Mouse (Mus musculus) MEL (cell line): ENCODE data around the gene Pdpn. TPM values are rescaled to one million over a fixed set of nuclear protein-coding genes. Genes with fewer than 3 reads are reported as not detected.

Source experiments
- DNase-seq: peaks from one replicate; pipeline ENCODE4 v3.0.0; 2011; ENCODE audit warnings: low read depth, low spot score
- H3K27ac ChIP-seq: 2 replicates; pipeline ENCODE4 v1.5.1; 2012; ENCODE audit warnings: low read depth, mild to moderate bottlenecking, control low read depth, low read length, moderate library complexity; ENCODE audit not compliant: control insufficient read depth
- H3K27me3 ChIP-seq, 2 experiments: fragments of 150-350 bp in 1 of 2; sonication (generic) in 1 of 2; 2 replicates each; pipeline ENCODE4 v1.6.1; 2012; ENCODE audit warnings: low read length in 2 of 2, mild to moderate bottlenecking in 2 of 2, improper control_type of control experiment in 1 of 2, moderate library complexity in 1 of 2; ENCODE audit not compliant: insufficient read depth in 2 of 2, control insufficient read depth in 1 of 2
- H3K36me3 ChIP-seq, 2 experiments: 2 replicates each; pipeline ENCODE4 v1.6.1; 2012 to 2014; ENCODE audit warnings: low read length in 2 of 2, improper control_type of control experiment in 1 of 2, inconsistent platforms in 1 of 2, mild to moderate bottlenecking in 1 of 2; ENCODE audit not compliant: insufficient read depth in 2 of 2, control insufficient read depth in 1 of 2
- H3K4me1 ChIP-seq, 2 experiments: fragments of 150-350 bp in 1 of 2; sonication (generic) in 1 of 2; 2 replicates each; pipeline ENCODE4 v1.6.1; 2012; ENCODE audit warnings: low read length in 2 of 2, improper control_type of control experiment in 1 of 2, mild to moderate bottlenecking in 1 of 2; ENCODE audit not compliant: insufficient read depth in 2 of 2, control insufficient read depth in 1 of 2
- H3K4me3 ChIP-seq, 2 experiments: fragments of 150-350 bp in 1 of 2; sonication (generic) in 1 of 2; 2 replicates each; pipeline ENCODE4 v1.5.1; 2012; ENCODE audit warnings: low read depth in 2 of 2, low read length in 2 of 2, mild to moderate bottlenecking in 2 of 2, moderate library complexity in 2 of 2, control low read depth in 1 of 2, improper control_type of control experiment in 1 of 2; ENCODE audit not compliant: control insufficient read depth in 1 of 2, insufficient read depth in 1 of 2
- H3K79me2 ChIP-seq: 2 replicates; pipeline ENCODE4 v1.6.1; 2012; ENCODE audit warnings: mild to moderate bottlenecking, low read length, moderate library complexity; ENCODE audit not compliant: control insufficient read depth, poor library complexity, insufficient read depth
- H3K9ac ChIP-seq: 2 replicates; pipeline ENCODE4 v1.6.1; 2012; ENCODE audit warnings: low read depth, mild to moderate bottlenecking, control low read depth, low read length, moderate library complexity; ENCODE audit not compliant: control insufficient read depth, poor library complexity, severe bottlenecking
- H3K9me3 ChIP-seq: fragments of 150-350 bp; sonication (generic); replicated peaks from 2 replicates; pipeline ENCODE4 v1.6.1; 2012; ENCODE audit warnings: mild to moderate bottlenecking, low read length, improper control_type of control experiment, moderate library complexity; ENCODE audit not compliant: insufficient read depth
- BHLHE40 ChIP-seq: IDR thresholded peaks from 2 replicates; pipeline ENCODE4 v1.6.1; 2012; ENCODE audit warnings: low read depth, mild to moderate bottlenecking, inconsistent platforms, low read length, improper control_type of control experiment, borderline replicate concordance
- CHD2 ChIP-seq: IDR thresholded peaks from 2 replicates; pipeline ENCODE4 v1.6.1; 2011; ENCODE audit warnings: low read length, improper control_type of control experiment
- ELF1 ChIP-seq: IDR thresholded peaks from 2 replicates; pipeline ENCODE4 v1.6.1; 2014; ENCODE audit warnings: low read depth, mild to moderate bottlenecking, inconsistent platforms, low read length, improper control_type of control experiment, moderate library complexity
- GABPA ChIP-seq: IDR thresholded peaks from 2 replicates; pipeline ENCODE4 v1.6.1; 2012; ENCODE audit warnings: low read depth, mild to moderate bottlenecking, inconsistent platforms, low read length, improper control_type of control experiment, moderate library complexity
- MAZ ChIP-seq: IDR thresholded peaks from 2 replicates; pipeline ENCODE4 v1.6.1; 2012; ENCODE audit warnings: low read depth, mild to moderate bottlenecking, inconsistent platforms, low read length, improper control_type of control experiment
- MEF2A ChIP-seq: IDR thresholded peaks from 2 replicates; pipeline ENCODE4 v1.6.1; 2014; ENCODE audit warnings: low read depth, mild to moderate bottlenecking, inconsistent platforms, low read length, improper control_type of control experiment; ENCODE audit not compliant: poor library complexity, insufficient replicate concordance, severe bottlenecking; ENCODE audit errors: extremely low read depth
- MXI1 ChIP-seq: IDR thresholded peaks from 2 replicates; pipeline ENCODE4 v1.6.1; 2011; ENCODE audit warnings: mild to moderate bottlenecking, low read depth, low read length, improper control_type of control experiment
- MYC ChIP-seq: IDR thresholded peaks from 2 replicates; pipeline ENCODE4 v1.6.1; 2011; ENCODE audit warnings: low read depth, mild to moderate bottlenecking, low read length, improper control_type of control experiment, moderate library complexity
- NRF1 ChIP-seq: IDR thresholded peaks from 2 replicates; pipeline ENCODE4 v1.6.1; 2014; ENCODE audit warnings: low read depth, mild to moderate bottlenecking, inconsistent platforms, low read length, improper control_type of control experiment, moderate library complexity; ENCODE audit not compliant: poor library complexity, insufficient read depth, severe bottlenecking
- POLR2A ChIP-seq, 2 experiments: IDR thresholded peaks; 2 replicates each; pipeline ENCODE4 v1.6.1; 2011 to 2012; ENCODE audit warnings: low read length in 2 of 2, mild to moderate bottlenecking in 2 of 2, control low read depth in 1 of 2, improper control_type of control experiment in 1 of 2, low read depth in 1 of 2, moderate library complexity in 1 of 2; ENCODE audit not compliant: control insufficient read depth in 1 of 2, insufficient read depth in 1 of 2, poor library complexity in 1 of 2
- POLR2AphosphoS5 ChIP-seq: IDR thresholded peaks from 2 replicates; pipeline ENCODE4 v1.6.1; 2012; ENCODE audit warnings: low read depth, borderline replicate concordance, mild to moderate bottlenecking, inconsistent platforms, low read length, moderate library complexity, mixed read lengths
- RAD21 ChIP-seq: IDR thresholded peaks from 2 replicates; pipeline ENCODE4 v1.6.1; 2011; ENCODE audit warnings: mild to moderate bottlenecking, low read depth, low read length, improper control_type of control experiment
- SMC3 ChIP-seq: IDR thresholded peaks from 2 replicates; pipeline ENCODE4 v1.6.1; 2011; ENCODE audit warnings: low read depth, low read length, improper control_type of control experiment
- TAL1 ChIP-seq: IDR thresholded peaks from 2 replicates; pipeline ENCODE4 v1.6.1; 2012; ENCODE audit warnings: mild to moderate bottlenecking, inconsistent platforms, low read length, moderate library complexity, mixed read lengths
- TBP ChIP-seq: IDR thresholded peaks from 2 replicates; pipeline ENCODE4 v1.8.0; 2011; ENCODE audit warnings: low read depth, low read length, improper control_type of control experiment
- UBTF ChIP-seq: IDR thresholded peaks from 2 replicates; pipeline ENCODE4 v1.6.1; 2012; ENCODE audit warnings: low read depth, mild to moderate bottlenecking, inconsistent platforms, low read length, improper control_type of control experiment, moderate library complexity, borderline replicate concordance; ENCODE audit not compliant: insufficient read depth
- USF1 ChIP-seq: IDR thresholded peaks from 2 replicates; pipeline ENCODE4 v1.6.1; 2014; ENCODE audit warnings: low read depth, mild to moderate bottlenecking, inconsistent platforms, low read length, improper control_type of control experiment, moderate library complexity
- USF2 ChIP-seq, 2 experiments: IDR thresholded peaks; 2 replicates each; pipeline ENCODE4 v1.6.1; 2011 to 2012; ENCODE audit warnings: improper control_type of control experiment in 2 of 2, low read length in 2 of 2, borderline replicate concordance in 1 of 2, inconsistent platforms in 1 of 2, low read depth in 1 of 2, mild to moderate bottlenecking in 1 of 2; ENCODE audit not compliant: insufficient read depth in 1 of 2
- ZC3H11A ChIP-seq: IDR thresholded peaks from 2 replicates; pipeline ENCODE4 v1.6.1; 2012; ENCODE audit warnings: low read depth, mild to moderate bottlenecking, inconsistent platforms, low read length, improper control_type of control experiment
- ZKSCAN1 ChIP-seq: IDR thresholded peaks from 2 replicates; pipeline ENCODE4 v1.6.1; 2012; ENCODE audit warnings: low read depth, mild to moderate bottlenecking, inconsistent platforms, low read length, improper control_type of control experiment, moderate library complexity
- ZNF384 ChIP-seq: IDR thresholded peaks from 2 replicates; pipeline ENCODE4 v1.6.1; 2012; ENCODE audit warnings: low read depth, mild to moderate bottlenecking, inconsistent platforms, low read length, improper control_type of control experiment
- polyA plus RNA-seq, 2 experiments: library from polyadenylated mRNA; stranded (reverse) in 1 of 2; unstranded in 1 of 2; fragments of >175 nt in 1 of 2; fragments of >200 nt in 1 of 2; gene quantifications; 2 replicates each; pipeline versions ENCODE4 v1.2.1 to v1.2.4; 2012; ENCODE audit warnings: low replicate concordance in 2 of 2, low read depth in 1 of 2; ENCODE audit not compliant: insufficient read length in 2 of 2, insufficient read depth in 1 of 2, missing spikeins in 1 of 2
- total RNA-seq: library from RNA; depleted of rRNA; stranded (reverse); fragments of 300-350 nt; gene quantifications from 2 replicates; pipeline ENCODE4 v1.2.3, GENCODE M21; 2012

The Pdpn gene
- total and polyA plus RNA-seq, 3 experiments, result not detected

DNA sequence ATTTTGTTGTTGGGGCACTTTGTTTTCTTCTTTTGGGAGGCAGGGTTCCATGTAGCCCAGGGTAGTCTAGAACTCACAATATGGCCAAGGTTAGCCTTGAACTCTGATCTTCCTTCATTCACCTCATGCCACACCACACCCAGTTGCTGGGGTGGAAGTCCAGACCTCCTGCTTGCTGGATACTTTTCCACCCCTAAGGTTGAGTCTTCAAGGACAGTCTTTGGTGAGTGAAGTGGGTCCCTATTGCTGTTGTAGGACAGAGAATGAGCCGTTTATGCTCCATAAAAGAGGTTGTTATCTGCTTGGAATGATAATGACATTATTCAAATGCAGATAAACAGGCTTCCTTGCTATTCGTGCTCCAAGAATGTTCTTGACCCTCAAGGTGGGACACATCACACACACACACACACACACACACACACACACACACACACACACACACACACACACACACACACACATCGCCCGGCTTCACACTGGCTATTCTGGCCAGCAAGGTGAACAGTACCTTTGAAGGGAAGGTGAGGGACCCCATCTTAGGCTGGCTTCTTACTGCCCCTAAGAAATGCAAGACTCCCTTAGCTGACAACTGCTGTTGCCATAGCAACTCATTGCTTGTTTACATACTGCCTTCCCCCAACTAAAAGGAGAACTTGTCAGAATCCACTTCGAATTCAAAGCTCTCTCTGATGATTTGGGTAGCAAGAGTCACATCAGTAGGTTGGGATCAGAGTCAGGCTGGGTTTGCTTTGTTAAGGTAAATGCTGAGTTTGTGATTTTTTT lies 6.8 kb upstream of the Pdpn start:
- Histone ChIP-seq H3K4me1 (no peaks in the 10 kb centered on the region), H3K79me2 (no peaks in the 10 kb centered on the region), H3K36me3 (no peaks in the 10 kb centered on the region), H3K9me3 (no peaks in the 10 kb centered on the region), H3K27ac (no peak overlapping the region), H3K4me3 (no peak overlapping the region), H3K27me3 (no peaks in the 10 kb centered on the region), H3K9ac (no peak overlapping the region)
- no peak for DNase-seq
- TF ChIP-seq TBP (no peak), NRF1 (no peak), ZNF384 (no peak), TAL1 (no peak), CHD2 (no peak), MEF2A (no peak), ZKSCAN1 (no peak), POLR2AphosphoS5 (no peak), ZC3H11A (no peak), USF2 (IDR thresholded peaks at IDR 0.05; ENCODE audit: borderline replicate concordance in 1 of 2, insufficient read depth in 1 of 2, low read depth in 1 of 2, low read length in 2 of 2) (no peak), RAD21 (no peak), BHLHE40 (no peak), MXI1 (no peak), UBTF (no peak), ELF1 (no peak), GABPA (no peak), SMC3 (no peak), MAZ (no peak)

DNA sequence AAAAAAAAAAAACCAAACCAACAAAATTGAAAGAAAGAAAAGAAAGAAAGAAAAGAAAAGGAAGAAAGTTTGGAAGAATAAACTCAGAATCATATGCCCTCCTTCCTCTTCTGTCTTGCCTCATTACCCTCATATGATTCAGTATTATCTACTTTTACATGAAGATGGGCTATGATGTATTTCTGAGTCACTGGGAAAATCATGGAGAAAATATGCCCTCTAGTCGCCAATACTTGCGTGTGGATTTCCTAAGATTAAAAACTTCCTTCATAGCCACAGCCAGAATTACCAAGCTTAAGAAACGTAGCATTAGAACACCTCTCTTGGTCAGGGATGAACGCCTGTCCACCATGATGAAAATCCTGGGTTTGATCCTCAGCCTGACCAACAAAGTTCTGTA lies 5.7 kb upstream of the Pdpn start:
- DNase-seq, result no peak
- Histone ChIP-seq H3K79me2 (no peaks in the 10 kb centered on the region), H3K27me3 (no peaks in the 10 kb centered on the region), H3K9me3 (no peaks in the 10 kb centered on the region), H3K36me3 (no peaks in the 10 kb centered on the region), H3K9ac (no peak overlapping the region), H3K27ac (no peak overlapping the region), H3K4me1 (no peaks in the 10 kb centered on the region), H3K4me3 (no peak overlapping the region)
- no peak for TF ChIP-seq USF1
- TF ChIP-seq MYC, result no peak
- TF ChIP-seq POLR2A (IDR thresholded peaks at IDR 0.05; ENCODE audit: control insufficient read depth in 1 of 2, insufficient read depth in 1 of 2, low read depth in 1 of 2, low read length in 2 of 2, poor library complexity in 1 of 2), result no peak
